Mouse (Mus musculus) heart, postnatal 36 days (tissue): ENCODE measurements around the gene Crygd. TPM values are rescaled to one million over a fixed set of nuclear protein-coding genes. Genes with fewer than 3 reads are reported as not detected.
A peak's percentile ranks its signal among the peaks of the same experiment; 100 is the strongest.
"Not testable (repeated sequence)": the region's sequence is repeated elsewhere in the genome, so short reads cannot be mapped to it uniquely, and the experiment has no call there.

Source experiments
- DNase-seq, 2 experiments: peaks; one replicate each; pipeline ENCODE4 v3.0.0; 2021 to 2022
- intact Hi-C: fragments of 180-260 bp; cut with DNase I; formaldehyde crosslinking; loops from one replicate; pipeline ENCODE4 v1.15.1; 2025
- total RNA-seq, 2 experiments: library from RNA; stranded (reverse); gene quantifications; 2 replicates each; pipeline ENCODE4 v1.2.3; 2021

The Crygd gene
- not detected for total RNA-seq

GRCm38 (mm10) chr1:65063352-65063751 lies at the start of gene Crygd:
Crygd (minus strand) TSS chr1:65063452.
- intact Hi-C loops = no loop called here
- no peak for DNase-seq

GRCm38 (mm10) chr1:65112807-65113196 lies 49.5 kb upstream of the Crygd start:
- DNase-seq = peak; percentile 13 to 16
- intact Hi-C loops = loop anchor here (1.0 kb wide), 1 partner anchor 66 kb away; no protein-coding TSS in a partner anchor

GRCm38 (mm10) chr1:65112031-65112806 lies 49.0 kb upstream of the Crygd start:
- peak; percentile 71 to 75 for DNase-seq
- intact Hi-C loops = loop anchor here (1.0 kb wide), 1 partner anchor 67 kb away; no protein-coding TSS in a partner anchor

GRCm38 (mm10) chr1:65109756-65110435 lies 46.6 kb upstream of the Crygd start:
- no peak for DNase-seq
- intact Hi-C loops = no loop called here

GRCm38 (mm10) chr1:65109196-65109595 lies 45.9 kb upstream of the Crygd start:
- intact Hi-C loops = no loop called here

GRCm38 (mm10) chr1:65107654-65108279 lies 44.5 kb upstream of the Crygd start:
- intact Hi-C loops = no loop called here
- DNase-seq = no peak

More at GRCm38 (mm10) chr1:65109196-65109595, 45.9 kb upstream of the Crygd start:
- no peak for DNase-seq

- intact Hi-C loops = no loop called here
- no peak for DNase-seq
Observed at GRCm38 (mm10) chr1:65103273-65103672, 40.0 kb upstream of the Crygd start, which contains the start of gene Cryga. Cryga (minus strand) TSS chr1:65103373.

GRCm38 (mm10) chr1:65096953-65097352 lies 33.7 kb upstream of the Crygd start:
- no peak for DNase-seq
- intact Hi-C loops = no loop called here

- no peak for DNase-seq
- intact Hi-C loops = no loop called here
Observed at GRCm38 (mm10) chr1:65091566-65091965, 28.3 kb upstream of the Crygd start.

GRCm38 (mm10) chr1:65090370-65090769 lies 27.1 kb upstream of the Crygd start:
- intact Hi-C loops = no loop called here
- peak in 1 of 2 experiments; percentile 12 for DNase-seq

- intact Hi-C loops = no loop called here
- DNase-seq = no peak
Observed at GRCm38 (mm10) chr1:65088567-65089356, 25.5 kb upstream of the Crygd start.

- intact Hi-C loops = no loop called here
- DNase-seq = no peak
Observed at GRCm38 (mm10) chr1:65082188-65082587, 18.9 kb upstream of the Crygd start, which contains the start of gene Crygb. Crygb (minus strand) TSS chr1:65082288.

- no peak for DNase-seq
- intact Hi-C loops = no loop called here
Observed at GRCm38 (mm10) chr1:65075607-65076006, 12.4 kb upstream of the Crygd start.

GRCm38 (mm10) chr1:65073589-65073988 lies 10.3 kb upstream of the Crygd start, which contains the start of gene Crygc:
Crygc (minus strand) TSS chr1:65073689.
- DNase-seq = no peak
- intact Hi-C loops = no loop called here

- intact Hi-C loops = no loop called here
- DNase-seq = no peak
Observed at GRCm38 (mm10) chr1:65067842-65068241, 4.6 kb upstream of the Crygd start.

- intact Hi-C loops = no loop called here
- no peak for DNase-seq
Observed at GRCm38 (mm10) chr1:65064201-65064600, 949 bp upstream of the Crygd start.

GRCm38 (mm10) chr1:65052140-65052539 lies 11.1 kb downstream of the Crygd start:
- no peak for DNase-seq
- intact Hi-C loops = no loop called here

- DNase-seq = no peak
- intact Hi-C loops = no loop called here
Observed at GRCm38 (mm10) chr1:65051696-65052095, 11.6 kb downstream of the Crygd start.

- intact Hi-C loops, DNase-seq: not testable (repeated sequence)
Observed at GRCm38 (mm10) chr1:65050952-65051351, 12.3 kb downstream of the Crygd start, which contains the start of gene Cryge. Cryge (minus strand) TSS chr1:65051149.

- DNase-seq = no peak
- intact Hi-C loops = no loop called here
Observed at GRCm38 (mm10) chr1:65048781-65049180, 14.5 kb downstream of the Crygd start.
